Mouse (Mus musculus): ENCODE data around the gene Pitpnb. TPM values are rescaled to one million over a fixed set of nuclear protein-coding genes. Genes with fewer than 3 reads are reported as not detected.

Gene Pitpnb
- 61.9 and 68.2 TPM in 2 replicates for polyA plus RNA-seq (2012; rRNA removed)

DNA sequence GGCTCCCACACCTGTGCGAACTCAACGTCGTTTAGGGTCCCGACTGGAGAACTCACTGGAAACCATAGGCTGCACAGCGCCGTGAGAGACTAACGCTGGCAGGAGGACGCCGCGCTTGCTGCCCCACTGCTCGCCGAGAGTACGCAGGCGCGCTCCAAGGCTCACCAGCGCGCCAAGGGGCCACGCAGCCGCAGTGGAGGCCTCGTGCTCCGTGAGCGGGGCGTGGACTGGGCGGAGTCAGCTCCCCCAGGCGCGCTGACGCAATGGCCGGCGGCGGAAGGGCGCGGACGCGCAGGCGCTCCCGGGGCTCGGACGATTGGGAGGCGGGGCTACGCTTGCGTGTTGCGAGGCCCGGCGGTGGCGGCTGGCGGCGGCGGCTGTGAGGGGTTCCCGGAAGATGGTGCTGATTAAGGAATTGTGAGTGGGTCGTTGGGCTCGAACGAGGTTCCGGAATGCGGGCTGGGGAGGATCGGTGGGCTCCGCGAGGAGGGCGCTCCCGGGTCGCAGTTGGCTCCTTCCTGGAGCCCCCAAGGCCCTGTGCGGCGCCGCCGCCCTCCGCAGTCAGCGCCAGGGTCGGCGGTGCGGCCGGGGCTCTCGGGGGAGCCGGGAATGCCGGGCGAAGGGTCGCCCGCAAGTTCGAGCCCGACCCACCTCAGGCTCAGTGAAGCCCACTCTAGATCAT, at the start of gene Pitpnb:
Gene Pitpnb, plus strand, starts transcription at position 347 of the 682 bp plus-strand sequence.

GRCm38 (mm10) chr5:111416591-111417374, 86.2 kb downstream of the Pitpnb start, which contains the start of gene Mn1:
Gene Mn1, plus strand, starts transcription at chr5:111417362.

Other genes with a start within 250 kb of the Pitpnb start
- gene Mn1, start 86.6 kb downstream of the Pitpnb start, polyA plus RNA-seq (2012; rRNA removed) = 14.1 and 15.9 TPM in 2 replicates

All from ovary, adult 2 months (tissue).